Mouse (Mus musculus) gastrocnemius, adult 2 months (tissue): ENCODE results near the gene Gm6367. TPM values are rescaled to one million over a fixed set of nuclear protein-coding genes. Genes with fewer than 3 reads are reported as not detected.
"Not testable (repeated sequence)": the region's sequence is repeated elsewhere in the genome, so short reads cannot be mapped to it uniquely, and the experiment has no call there.

Experiments
- DNase-seq: peaks from one replicate; pipeline ENCODE4 v3.0.0; 2022
- H3K27ac ChIP-seq: fragments of 200-600 bp; 2 replicates; pipeline ENCODE4 v1.8.1; 2022; ENCODE audit warnings: mild to moderate bottlenecking
- H3K4me3 ChIP-seq: fragments of 200-600 bp; 2 replicates; pipeline ENCODE4 v1.8.1; 2022; ENCODE audit warnings: mild to moderate bottlenecking, moderate library complexity
- intact Hi-C: fragments of 180-260 bp; cut with DNase I; formaldehyde crosslinking; loops from one replicate; pipeline ENCODE4 v1.15.1; 2025
- long read RNA-seq, 2 experiments: library from polyadenylated mRNA; stranded (forward); transcript quantifications; one replicate each; pipeline ENCODE4 v2.0.0; 2021
- total RNA-seq, 2 experiments: library from RNA; stranded (reverse); gene quantifications; 2 replicates each; pipeline ENCODE4 v1.2.3; 2021

The Gm6367 gene
- not detected for total RNA-seq
- long read RNA-seq, experiment 1: 0 reads
- long read RNA-seq, experiment 2: 0 reads

GRCm38 (mm10) chr5:94988326-94988725 is at the start of gene Gm6367:
TSS of gene Gm6367 (plus strand) at chr5:94988626.
- H3K27ac ChIP-seq, intact Hi-C loops, H3K4me3 ChIP-seq, DNase-seq: not testable (repeated sequence)

Other genes with a start within 250 kb of the Gm6367 start
- not detected for gene Gm3183, start 123.2 kb upstream of the Gm6367 start, total RNA-seq
- gene Gm7942, start 118.3 kb downstream of the Gm6367 start, total RNA-seq: not detected
- gene Gm16513, start 194.0 kb downstream of the Gm6367 start, total RNA-seq: not detected